In the genomic region with DNA sequence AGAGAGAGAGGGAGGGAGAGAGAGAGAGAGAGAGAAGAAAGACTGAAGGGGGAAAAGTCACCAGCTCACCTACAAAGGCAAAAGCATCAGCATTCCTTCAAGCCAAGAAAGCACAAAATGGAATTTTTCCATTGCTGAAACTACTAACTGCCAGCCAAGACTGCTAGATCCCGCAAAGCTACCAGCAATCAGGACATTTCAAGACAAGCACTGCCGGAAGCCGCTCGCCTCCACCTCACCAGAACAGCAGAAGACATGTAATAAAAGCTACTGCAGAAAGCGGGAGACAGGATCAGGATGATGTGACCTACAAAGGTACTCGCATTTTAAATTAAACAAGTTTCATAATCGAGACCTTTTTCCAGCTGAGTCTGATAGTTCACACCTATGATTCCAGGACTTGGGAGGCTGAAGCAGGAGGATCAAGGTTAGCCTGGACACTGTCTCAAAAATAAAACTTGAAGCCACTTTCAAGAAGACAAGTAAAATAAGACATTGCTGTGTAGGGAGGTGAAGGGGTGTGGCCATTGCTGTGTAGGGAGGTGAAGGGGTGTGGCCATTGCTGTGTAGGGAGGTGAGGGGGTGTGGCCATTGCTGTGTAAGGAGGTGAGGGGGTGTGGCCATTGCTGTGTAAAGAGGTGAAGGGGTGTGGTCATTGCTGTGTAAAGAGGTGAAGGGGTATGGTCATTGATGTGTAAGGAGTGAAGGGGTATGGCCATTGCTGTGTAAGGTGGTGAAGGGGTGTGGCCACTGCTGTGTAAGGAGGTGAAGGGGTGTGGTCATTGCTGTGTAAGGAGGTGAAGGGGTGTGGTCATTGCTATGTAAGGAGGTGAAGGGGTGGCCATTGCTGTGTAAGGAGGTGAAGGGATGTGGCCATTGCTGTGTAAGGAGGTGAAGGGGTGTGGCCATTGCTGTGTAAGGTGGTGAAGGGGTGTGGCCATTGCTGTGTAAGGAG, we compare ENCODE assay signal across 24 mouse cellular contexts. TPM values are rescaled to one million over a fixed set of nuclear protein-coding genes. Genes with fewer than 3 reads are reported as not detected.
A peak's percentile ranks its signal among the peaks of the same experiment; 100 is the strongest.
DNase-seq lines count a peak whose midpoint lies in the region; ATAC-seq and TF ChIP-seq lines count a peak whose summit lies in the region.
"Had no signal": no experiment of that assay in that cellular context is flagged by ENCODE, and none has a peak within 500 bp of the region (broad histone marks: within the 10 kb centered on the region; RNA-seq: fewer than 3 reads in every experiment).

No protein-coding gene starts in this region.

- DNase-seq in liver (peak; percentile 54), R1 (ENCODE audit: low read depth, low spot score) (peak; percentile 99)
- DNase-seq in liver, embryonic 11.5 days (ENCODE audit: low spot score): no peak
- peak; percentile 38 for DNase-seq in stomach, postnatal 0 days (ENCODE audit: low spot score)
- DNase-seq in embryo, embryonic 10 days (ENCODE audit: low spot score): no peak
- DNase-seq: B cell, adult 2 months; cerebellum, adult 11-12 months; cerebellum, postnatal 36 days; kidney, postnatal 14 days; left cerebral cortex, postnatal 4 days; lung, adult 18-20 months; right cerebral cortex, postnatal 4 days; thymus, adult 18-20 months had no signal

- no peak for TF ChIP-seq EP300 in stomach, postnatal 0 days (optimal IDR thresholded peaks at IDR 0.05)

- no peak for TF ChIP-seq CTCF in stomach, postnatal 0 days (IDR thresholded peaks at IDR 0.05; ENCODE audit: low read depth)

- 89% methylated on average over 7 of the region's 7 CpGs for WGBS in liver, embryonic 11.5 days
- 84% methylated on average over 7 of the region's 7 CpGs for WGBS in stomach, postnatal 0 days
- WGBS in forebrain, embryonic 13.5 days: 92% methylated on average over 7 of the region's 7 CpGs

- H3K27ac ChIP-seq in liver, embryonic 11.5 days (ENCODE audit: low read depth, low read length): no peak overlapping the region
- no peak overlapping the region for H3K27ac ChIP-seq in stomach, postnatal 0 days (replicated peaks)
- H3K27ac ChIP-seq in forebrain, embryonic 13.5 days: no peak overlapping the region
- H3K27ac ChIP-seq: forebrain, embryonic 12.5 days; hindbrain, embryonic 10.5 days; intestine, embryonic 15.5 days; macrophage had no signal

- no peak overlapping the region for H3K4me3 ChIP-seq in liver, embryonic 11.5 days (ENCODE audit: low read depth, low read length)
- no peak overlapping the region for H3K4me3 ChIP-seq in stomach, postnatal 0 days (ENCODE audit: low read depth, low read length)
- no peak overlapping the region for H3K4me3 ChIP-seq in forebrain, embryonic 13.5 days
- H3K4me3 ChIP-seq: forebrain, embryonic 12.5 days; hindbrain, embryonic 10.5 days; intestine, embryonic 15.5 days had no signal

- ATAC-seq in liver, embryonic 11.5 days (replicated peaks; ENCODE audit: low FRiP score): no peak
- peak; percentile 48 for ATAC-seq in granulocyte monocyte progenitor cell, adult 5-6 weeks (replicated peaks; ENCODE audit: poor library complexity, severe bottlenecking)
- peak; percentile 74; the same call in 1 of the 2 replicates for ATAC-seq in stomach, postnatal 0 days (ENCODE audit: low FRiP score, low TSS enrichment)
- ATAC-seq in inflammation-experienced regulatory T-cells, adult 6 months: no peak
- no peak for ATAC-seq in forebrain, embryonic 13.5 days
- ATAC-seq: intestine, embryonic 15.5 days; midbrain, embryonic 16.5 days had no signal

- H3K4me1 ChIP-seq in liver, embryonic 11.5 days (replicated peaks; ENCODE audit: control insufficient read depth, insufficient read depth, low read length): peaks cover 13% of the 10 kb centered on the region
- no peaks in the 10 kb centered on the region for H3K4me1 ChIP-seq in stomach, postnatal 0 days (replicated peaks; ENCODE audit: control insufficient read depth, insufficient read depth)
- H3K4me1 ChIP-seq in forebrain, embryonic 13.5 days: no peaks in the 10 kb centered on the region
- H3K4me1 ChIP-seq: intestine, embryonic 15.5 days had no signal

- no peaks in the 10 kb centered on the region for H3K9me3 ChIP-seq in liver, embryonic 11.5 days (ENCODE audit: control insufficient read depth, low read length)
- H3K9me3 ChIP-seq in stomach, postnatal 0 days (ENCODE audit: control insufficient read depth, low read length): no peaks in the 10 kb centered on the region
- no peaks in the 10 kb centered on the region for H3K9me3 ChIP-seq in forebrain, embryonic 13.5 days (replicated peaks)
- H3K9me3 ChIP-seq: forebrain, embryonic 12.5 days; hindbrain, embryonic 10.5 days; intestine, embryonic 15.5 days had no signal

- H3K27me3 ChIP-seq in liver, embryonic 11.5 days (replicated peaks; ENCODE audit: control insufficient read depth, insufficient read depth, low read length): no peaks in the 10 kb centered on the region
- no peaks in the 10 kb centered on the region for H3K27me3 ChIP-seq in stomach, postnatal 0 days (ENCODE audit: control insufficient read depth, insufficient read depth, low read length)
- H3K27me3 ChIP-seq in forebrain, embryonic 13.5 days: no peaks in the 10 kb centered on the region
- H3K27me3 ChIP-seq: forebrain, embryonic 12.5 days; intestine, embryonic 15.5 days had no signal

- no peak overlapping the region for H3K4me2 ChIP-seq in liver, embryonic 11.5 days
- H3K4me2 ChIP-seq in stomach, postnatal 0 days (replicated peaks; ENCODE audit: low read depth): no peak overlapping the region
- no peak overlapping the region for H3K4me2 ChIP-seq in forebrain, embryonic 13.5 days
- H3K4me2 ChIP-seq: forebrain, embryonic 12.5 days; intestine, embryonic 15.5 days had no signal

- H3K9ac ChIP-seq in liver, embryonic 11.5 days (ENCODE audit: low read depth, low read length): no peak overlapping the region
- no peak overlapping the region for H3K9ac ChIP-seq in stomach, postnatal 0 days (ENCODE audit: low read length)
- H3K9ac ChIP-seq in forebrain, embryonic 13.5 days: no peak overlapping the region
- H3K9ac ChIP-seq: forebrain, embryonic 12.5 days; intestine, embryonic 15.5 days had no signal

- no peaks in the 10 kb centered on the region for H3K36me3 ChIP-seq in liver, embryonic 11.5 days (ENCODE audit: control insufficient read depth, insufficient read depth, low read length)
- no peaks in the 10 kb centered on the region for H3K36me3 ChIP-seq in stomach, postnatal 0 days (ENCODE audit: control insufficient read depth, insufficient read depth, low read length)
- H3K36me3 ChIP-seq in forebrain, embryonic 13.5 days (ENCODE audit: poor library complexity, severe bottlenecking): no peaks in the 10 kb centered on the region
- H3K36me3 ChIP-seq: forebrain, embryonic 12.5 days; hindbrain, embryonic 10.5 days; intestine, embryonic 15.5 days had no signal

RNA-seq across cellular contexts. Expression of gene Prss54, which starts 17.6 kb away (rescaled TPM):
- not detected in 2 replicates for polyA plus RNA-seq in liver, embryonic 11.5 days (2014; fragmentation: Nextera tagmentation; extraction: Ambion mirVana)
- not detected in 2 replicates for total RNA-seq in granulocyte monocyte progenitor cell, adult 5-6 weeks (2014; fragmentation: Nextera tagmentation)
- not detected in 2 replicates for total RNA-seq in granulocyte monocyte progenitor cell, adult 5-6 weeks (2017)
- not detected in 2 replicates for polyA plus RNA-seq in stomach, postnatal 0 days (2015; fragmentation: Nextera tagmentation; extraction: Ambion mirVana)
- polyA plus RNA-seq in inflammation-experienced regulatory T-cells, adult 6 months (2017; shearing (Covaris generic)): not detected
- polyA plus RNA-seq in forebrain, embryonic 13.5 days (2015; fragmentation: Nextera tagmentation; extraction: Ambion mirVana): not detected in 2 replicates
- total RNA-seq: left cerebral cortex, postnatal 4 days had no signal
- polyA plus RNA-seq: embryonic facial prominence, embryonic 14.5 days; forebrain, embryonic 12.5 days; heart, embryonic 14.5 days; hindbrain, embryonic 10.5 days; intestine, embryonic 15.5 days; macrophage; midbrain, embryonic 16.5 days; neural tube, embryonic 11.5 days had no signal

RNA-seq across cellular contexts. Expression of gene Gins3, which starts 39.5 kb away (rescaled TPM):
- 19.6 and 21.8 TPM in 2 replicates for polyA plus RNA-seq in liver, embryonic 11.5 days (2014; fragmentation: Nextera tagmentation; extraction: Ambion mirVana)
- total RNA-seq in granulocyte monocyte progenitor cell, adult 5-6 weeks (2014; fragmentation: Nextera tagmentation): 11.6 and 12.4 TPM in 2 replicates
- 25.2 and 25.5 TPM in 2 replicates for total RNA-seq in granulocyte monocyte progenitor cell, adult 5-6 weeks (2017)
- 4.7 and 5.0 TPM in 2 replicates for polyA plus RNA-seq in stomach, postnatal 0 days (2015; fragmentation: Nextera tagmentation; extraction: Ambion mirVana)
- polyA plus RNA-seq in inflammation-experienced regulatory T-cells, adult 6 months (2017; shearing (Covaris generic)): 10 to 100 TPM in 1 of 3 experiments, 1 to 10 TPM in 2; 8.3 to 13.8 (median 9.1) TPM
- 19.4 and 21.3 TPM in 2 replicates for polyA plus RNA-seq in forebrain, embryonic 13.5 days (2015; fragmentation: Nextera tagmentation; extraction: Ambion mirVana)

RNA-seq across cellular contexts. Expression of gene Ccdc113, which starts 59.8 kb away (rescaled TPM):
- not detected in 2 replicates for polyA plus RNA-seq in liver, embryonic 11.5 days (2014; fragmentation: Nextera tagmentation; extraction: Ambion mirVana)
- not detected in 2 replicates for total RNA-seq in granulocyte monocyte progenitor cell, adult 5-6 weeks (2014; fragmentation: Nextera tagmentation)
- not detected in 2 replicates for total RNA-seq in granulocyte monocyte progenitor cell, adult 5-6 weeks (2017)
- 0.42 and 0.62 TPM in 2 replicates for polyA plus RNA-seq in stomach, postnatal 0 days (2015; fragmentation: Nextera tagmentation; extraction: Ambion mirVana)
- polyA plus RNA-seq in inflammation-experienced regulatory T-cells, adult 6 months (2017; shearing (Covaris generic)): not detected
- 1.2 and 1.6 TPM in 2 replicates for polyA plus RNA-seq in forebrain, embryonic 13.5 days (2015; fragmentation: Nextera tagmentation; extraction: Ambion mirVana)
- polyA plus RNA-seq: macrophage had no signal

Comparison
In these comparisons a context has a peak if more than half of its experiments do, and no peak if none do; other contexts are left out.
1. DNase-seq: peak in liver (single experiment), R1 (single experiment) and stomach, postnatal 0 days (single experiment); none in liver, embryonic 11.5 days (single experiment) and embryo, embryonic 10 days (single experiment).
2. ATAC-seq: peak in granulocyte monocyte progenitor cell, adult 5-6 weeks (single experiment) and stomach, postnatal 0 days (single experiment); none in liver, embryonic 11.5 days (single experiment), inflammation-experienced regulatory T-cells, adult 6 months (single experiment) and forebrain, embryonic 13.5 days (single experiment).